Mouse (Mus musculus) retina, embryonic 14.5 days (tissue): ENCODE results near the gene Exoc3l.

Experiments
- DNase-seq: peaks from one replicate; pipeline ENCODE4 v3.0.0-alpha.2; 2015; ENCODE audit warnings: low spot score

Exoc3l gene

DNA sequence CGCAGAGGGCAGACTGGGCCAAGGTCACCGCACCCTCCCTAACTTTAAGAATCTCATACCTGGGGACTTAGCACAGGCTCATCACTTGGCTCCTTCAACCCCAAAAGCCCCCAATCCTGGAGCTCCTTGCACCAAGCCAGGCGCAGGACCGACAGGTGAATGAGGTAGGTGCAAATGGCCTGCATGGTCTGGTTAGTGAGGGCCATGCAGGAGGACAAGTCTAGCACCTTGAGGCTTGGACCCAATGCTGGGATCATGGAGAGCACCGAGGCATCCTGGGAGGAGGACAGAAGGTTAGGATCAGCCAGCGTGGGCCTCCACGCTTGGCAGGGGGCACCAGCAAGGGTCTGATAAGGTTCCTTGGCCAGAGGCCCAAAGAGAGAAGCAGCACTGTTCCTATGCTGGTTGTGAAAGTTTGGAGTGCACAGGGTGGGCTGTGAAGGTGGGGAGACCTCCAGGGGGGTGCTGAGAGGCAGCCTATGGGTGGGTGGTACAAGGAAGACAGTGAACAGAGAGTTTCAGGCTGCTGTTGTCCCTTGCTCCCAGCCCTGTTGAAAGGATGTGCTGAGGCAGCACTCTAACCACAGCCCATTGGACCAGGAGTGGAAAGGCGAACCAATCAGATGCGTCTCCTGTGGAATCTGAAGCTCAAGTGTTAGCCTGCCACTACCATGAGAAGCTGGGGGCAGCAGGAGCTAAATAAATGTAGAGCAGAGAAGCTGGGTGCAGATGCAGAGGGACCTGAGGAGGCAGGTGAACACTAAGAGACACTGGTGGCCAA is 17.9 kb upstream of the Exoc3l start:
- no peak for DNase-seq

DNA sequence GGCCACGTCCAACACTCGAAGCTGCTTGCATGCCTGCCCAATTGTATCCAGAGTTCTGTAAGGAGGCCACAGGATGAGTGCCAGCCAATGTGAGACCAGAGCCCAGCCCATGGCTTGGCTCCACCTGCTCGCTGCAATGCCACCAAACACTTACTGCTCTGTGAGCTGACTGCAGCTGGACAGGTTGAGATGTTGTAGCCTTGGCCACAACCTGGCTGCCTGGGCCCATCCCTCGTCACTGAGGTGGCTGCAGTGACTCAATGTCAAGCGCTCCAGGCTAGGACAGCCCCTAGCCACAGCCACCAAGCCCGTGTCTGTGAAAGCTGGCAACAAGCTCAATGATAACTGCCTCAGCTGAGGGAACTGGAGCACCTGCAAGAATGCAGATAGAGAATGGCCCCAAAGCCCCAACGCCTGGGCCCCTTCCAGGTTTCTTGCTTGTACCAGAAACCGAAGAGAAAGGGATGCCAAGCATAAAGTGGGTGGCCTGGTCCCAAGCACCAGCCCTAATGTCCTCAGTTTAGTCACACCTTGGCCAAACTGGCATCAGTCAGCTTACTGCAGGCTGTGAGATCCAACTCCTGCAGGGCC is 17.1 kb upstream of the Exoc3l start:
- DNase-seq, result no peak

DNA sequence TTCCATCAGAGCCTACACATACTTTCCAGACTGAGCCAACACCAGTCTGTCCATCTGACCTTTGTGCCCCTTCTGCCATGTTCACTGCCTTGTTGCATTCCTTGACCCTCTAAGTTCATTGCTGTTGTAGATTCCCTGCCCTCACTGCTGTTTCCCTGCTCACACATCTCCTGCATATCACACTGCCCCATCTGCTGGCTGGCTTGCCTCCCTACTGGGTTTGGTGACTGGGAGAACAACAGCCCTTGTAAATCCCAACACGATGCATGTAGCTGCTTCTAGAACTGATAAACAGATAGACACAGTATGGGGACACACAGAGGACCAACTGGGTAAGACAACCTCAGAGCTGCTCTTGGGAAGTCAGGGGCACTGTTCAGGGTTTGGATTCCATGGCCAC is 15.8 kb upstream of the Exoc3l start:
- DNase-seq, result no peak

DNA sequence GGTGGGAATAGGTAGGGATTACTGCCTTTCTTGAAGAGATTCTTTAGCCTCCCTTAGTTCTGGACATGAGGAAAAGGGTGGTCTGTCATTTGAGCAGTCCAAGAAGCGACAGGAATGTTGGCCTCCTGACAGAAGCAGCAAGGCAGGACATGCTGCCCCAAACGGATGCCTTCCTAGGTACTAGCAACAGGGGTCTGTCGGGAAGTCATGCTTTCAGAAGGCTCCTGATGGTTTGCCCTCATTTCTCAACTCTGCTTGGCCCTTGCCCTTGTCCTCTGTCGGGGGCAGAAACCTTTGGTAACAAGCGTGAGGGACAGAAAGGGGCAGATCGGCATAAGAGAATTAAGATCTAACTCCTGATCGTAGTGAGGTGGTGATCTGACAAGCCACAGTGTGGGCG is 14.2 kb upstream of the Exoc3l start:
- DNase-seq, result no peak

DNA sequence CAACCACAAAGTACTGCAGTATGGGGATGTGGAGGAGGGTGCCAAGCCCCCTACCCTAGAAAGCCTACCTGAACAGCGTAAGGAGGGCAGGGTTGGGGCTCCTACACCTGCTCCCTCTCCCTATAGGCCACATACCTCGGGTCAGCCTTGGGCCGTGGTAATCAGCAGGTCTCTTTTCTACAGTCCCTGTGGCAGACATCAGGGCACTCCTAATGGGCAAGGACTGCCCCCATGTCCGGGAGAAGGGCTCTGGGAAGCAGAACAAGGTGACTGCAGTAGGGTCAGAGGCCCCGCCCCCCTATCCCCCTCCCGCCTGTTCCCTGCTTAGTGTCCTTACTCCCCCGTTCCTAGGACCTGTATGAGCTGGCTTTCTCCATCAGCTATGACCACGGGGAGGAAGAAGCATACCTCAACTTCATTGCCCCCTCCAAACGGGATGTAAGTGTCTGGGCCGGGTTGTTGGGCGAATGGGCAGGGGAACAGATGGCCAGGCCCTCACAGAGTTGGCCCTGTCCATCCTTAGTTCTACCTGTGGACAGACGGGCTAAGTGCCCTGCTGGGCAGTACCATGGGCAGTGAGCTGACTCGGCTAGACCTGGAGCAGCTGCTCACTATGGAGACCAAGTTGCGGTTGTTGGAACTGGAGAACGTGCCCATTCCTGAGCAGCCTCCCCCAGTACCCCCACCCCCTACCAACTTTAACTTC is 13.4 kb upstream of the Exoc3l start:
- no peak for DNase-seq

GRCm38 (mm10) chr8:105308428-105308827 is 12.5 kb upstream of the Exoc3l start:
- no peak for DNase-seq

GRCm38 (mm10) chr8:105307670-105308069 is 11.8 kb upstream of the Exoc3l start:
- DNase-seq, result no peak

DNA sequence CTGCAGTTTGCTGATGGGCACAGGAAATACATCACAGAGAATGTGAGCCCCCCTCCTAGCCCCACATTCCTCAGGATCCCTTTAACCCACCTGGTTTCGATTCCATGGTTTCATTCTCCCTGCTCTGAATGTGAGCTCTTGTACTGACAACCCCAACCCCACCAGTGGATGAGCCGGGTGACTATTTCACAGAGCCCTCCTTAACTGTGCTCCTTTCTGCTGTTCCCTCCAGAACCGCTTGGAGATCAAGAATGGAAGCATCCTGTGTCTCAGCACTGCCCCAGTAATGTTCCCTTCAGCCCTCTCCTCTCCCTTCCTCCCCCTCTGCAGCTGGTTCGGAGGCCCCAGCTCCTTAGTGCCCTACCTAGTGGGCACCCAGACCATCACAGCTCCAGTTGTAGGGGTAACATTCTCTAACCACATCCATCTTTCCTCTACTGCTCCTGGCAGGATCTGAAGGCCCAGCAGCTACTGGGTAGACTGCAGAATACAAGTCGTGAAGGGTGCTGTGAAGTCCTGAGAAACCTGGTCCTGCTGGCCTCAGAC is 10.3 kb upstream of the Exoc3l start:
- DNase-seq, result no peak

GRCm38 (mm10) chr8:105305211-105306145 is 9.6 kb upstream of the Exoc3l start, which contains the start of gene Elmo3:
Gene Elmo3 (plus strand): TSS chr8:105305601.
- DNase-seq, result peak; percentile 44

DNA sequence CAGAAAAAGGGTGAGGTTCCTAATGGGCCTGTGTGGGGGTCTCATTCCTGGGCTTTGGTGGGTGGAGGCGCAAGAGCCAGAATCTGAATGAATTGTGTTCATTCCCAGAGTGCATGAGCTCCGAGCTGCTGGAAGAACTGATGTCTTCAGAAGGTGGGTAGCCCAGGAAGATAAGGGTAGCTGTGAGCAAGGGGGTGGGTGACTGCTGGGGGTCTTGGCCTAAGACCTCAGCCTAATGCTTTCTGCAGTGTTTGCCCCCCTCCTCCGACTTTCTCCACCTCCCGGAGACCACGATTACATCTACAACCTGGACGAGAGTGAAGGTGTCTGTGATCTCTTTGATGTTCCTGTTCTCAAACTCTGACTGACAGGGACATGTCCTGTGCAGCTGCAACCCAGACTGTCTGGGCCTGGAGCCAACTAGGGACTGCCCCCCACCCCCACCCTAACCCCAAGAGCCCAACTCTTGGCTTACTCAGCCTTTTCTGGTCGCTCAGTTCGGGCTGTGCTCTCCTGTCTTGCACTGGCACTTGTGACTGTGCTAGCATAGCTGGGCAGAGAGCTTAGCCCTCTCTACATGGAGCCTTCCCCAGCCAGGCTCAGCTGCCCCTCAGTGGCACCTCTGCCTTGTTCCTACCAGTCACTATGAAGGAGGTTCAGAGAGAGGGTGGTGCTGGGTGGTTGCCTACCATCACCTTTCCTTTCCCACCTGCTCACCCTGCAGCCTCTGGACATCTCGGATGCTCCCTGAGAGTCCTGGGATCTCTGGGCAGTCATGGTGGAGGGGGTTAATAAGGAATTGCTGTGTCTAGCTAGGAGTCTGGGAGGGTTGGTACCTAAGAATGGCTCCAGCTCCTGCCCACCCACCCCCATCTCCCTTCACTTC is 8.7 kb upstream of the Exoc3l start:
- no peak for DNase-seq

- DNase-seq, result no peak
Observed at GRCm38 (mm10) chr8:105303874-105304273, 8.0 kb upstream of the Exoc3l start.

DNA sequence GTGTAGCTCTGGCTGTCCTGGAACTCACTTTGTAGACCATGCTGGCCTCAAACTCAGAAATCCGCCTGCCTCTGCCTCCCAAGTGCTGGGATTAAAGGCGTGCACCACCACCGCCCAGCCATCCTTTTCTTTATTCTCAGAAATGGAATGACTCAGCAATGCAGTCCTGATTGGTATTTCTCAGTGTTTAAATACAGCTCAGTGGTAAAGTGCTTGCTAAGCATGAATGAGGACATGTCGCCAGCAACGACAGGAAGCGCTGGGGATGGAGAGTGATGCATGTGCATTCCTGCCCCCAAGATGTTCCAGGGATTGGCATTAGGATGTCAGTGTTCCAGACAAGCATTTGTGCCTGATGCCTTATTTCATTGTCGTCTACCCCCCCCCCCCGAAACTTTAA is 7.5 kb upstream of the Exoc3l start:
- no peak for DNase-seq

- DNase-seq, result no peak
Observed at GRCm38 (mm10) chr8:105299962-105300361, 4.1 kb upstream of the Exoc3l start.

DNA sequence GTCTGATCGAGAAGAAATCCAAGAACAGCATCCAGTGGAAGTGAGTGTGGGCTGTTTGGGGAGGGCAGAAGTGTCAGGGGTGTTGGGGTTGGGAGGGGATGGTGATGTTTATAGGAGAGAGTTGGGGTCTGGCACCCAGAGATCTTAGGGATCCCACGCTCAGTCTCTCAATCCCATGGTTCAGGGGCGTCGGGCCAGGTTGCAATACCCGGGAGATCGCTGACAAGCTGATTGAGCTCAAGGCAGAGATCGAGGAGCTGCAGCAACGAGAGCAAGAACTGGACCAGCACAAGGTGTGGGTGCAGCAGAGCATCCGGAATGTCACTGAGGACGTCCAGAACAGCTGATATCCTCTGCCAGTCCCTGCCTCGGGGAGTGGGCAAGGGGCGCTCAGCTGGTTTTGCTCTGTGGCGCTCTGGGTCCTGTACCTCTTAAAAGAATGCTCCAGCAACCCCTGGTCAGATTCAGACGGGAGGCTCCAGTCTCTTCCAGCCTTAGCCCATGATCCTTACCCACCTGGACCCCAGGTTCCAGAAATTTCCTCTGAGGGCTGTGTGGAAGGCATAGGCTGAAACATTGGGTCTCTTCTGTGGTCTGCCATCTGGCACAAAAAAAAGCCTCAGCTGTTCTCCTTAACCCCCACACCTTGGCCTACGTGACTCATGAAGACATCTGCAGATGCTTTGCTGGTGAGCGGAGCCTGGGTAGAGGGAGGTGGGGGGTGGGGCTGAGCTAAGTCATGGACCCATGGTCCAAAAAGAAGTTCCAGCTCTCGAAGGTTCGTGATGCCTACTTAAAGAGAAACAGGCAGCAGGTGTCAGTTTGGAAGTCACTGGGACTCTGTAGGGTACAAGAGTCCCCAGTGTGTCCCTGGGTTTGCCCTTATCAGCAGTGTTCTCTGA is 2.7 kb upstream of the Exoc3l start:
- no peak for DNase-seq

- peak; percentile 92 for DNase-seq
Observed at GRCm38 (mm10) chr8:105297511-105298192, 1.8 kb upstream of the Exoc3l start, which contains the start of gene E2f4. Gene E2f4 (plus strand): TSS chr8:105297663.

DNA sequence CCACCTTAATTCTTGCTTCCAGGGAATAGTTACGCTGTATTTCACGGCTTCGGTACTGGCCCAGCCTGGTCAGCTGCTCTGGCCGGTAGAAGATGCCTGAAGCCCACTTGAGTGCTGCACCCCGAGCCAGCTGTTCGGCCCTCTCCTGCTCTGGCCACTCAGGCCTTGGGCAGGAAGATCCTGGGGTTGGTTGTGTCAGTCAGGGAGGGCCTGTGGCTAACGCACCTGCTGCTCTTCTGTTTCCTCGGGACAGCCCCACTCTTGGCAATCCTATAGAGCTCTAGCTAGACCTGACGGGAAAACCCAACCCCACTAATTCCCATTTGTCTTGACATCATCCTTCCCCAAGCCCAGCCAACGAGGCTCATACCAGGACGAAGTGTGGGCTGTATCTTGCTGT is 645 bp downstream of the Exoc3l start:
- DNase-seq, result no peak

DNA sequence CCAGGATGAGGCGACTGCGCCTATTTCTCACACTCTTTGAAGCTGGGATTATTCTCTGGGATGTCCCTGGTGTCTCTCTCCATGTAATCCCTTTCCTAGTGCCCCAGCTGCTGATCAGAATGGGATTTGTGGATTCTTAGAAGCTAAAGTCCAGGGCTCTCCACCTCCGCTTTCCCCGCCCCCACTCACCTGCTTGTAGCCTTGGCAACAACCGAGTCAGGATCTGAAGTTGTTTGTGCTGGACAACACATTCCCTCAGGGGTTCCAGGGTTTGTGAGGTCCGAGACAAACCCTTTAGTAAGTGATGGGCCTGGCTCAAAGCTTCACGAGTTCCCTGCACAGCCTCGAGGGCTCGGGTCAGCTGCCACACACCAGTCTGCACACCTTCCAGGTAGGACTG is 1.1 kb downstream of the Exoc3l start:
- no peak for DNase-seq

- DNase-seq, result no peak
Observed at GRCm38 (mm10) chr8:105293405-105293804, 2.5 kb downstream of the Exoc3l start.

- no peak for DNase-seq
Observed at GRCm38 (mm10) chr8:105292471-105292870, 3.4 kb downstream of the Exoc3l start.
